Mouse (Mus musculus) MEL (cell line): ENCODE data around the gene 2010005H15Rik.

Experiments
- CHD2 ChIP-seq: IDR thresholded peaks from 2 replicates; pipeline ENCODE4 v1.6.1; 2011; ENCODE audit warnings: low read length, improper control_type of control experiment
- CTCF ChIP-seq, 3 experiments: IDR thresholded peaks in 2 of 3; conservative IDR thresholded peaks in 1 of 3; 2 replicates each; pipeline ENCODE4 v1.5.1; 2011 to 2012; ENCODE audit warnings: low read length in 3 of 3, low read depth in 2 of 3, mild to moderate bottlenecking in 2 of 3, improper control_type of control experiment in 1 of 3, inconsistent platforms in 1 of 3, mixed read lengths in 1 of 3, moderate library complexity in 1 of 3; ENCODE audit not compliant: control insufficient read depth in 1 of 3, insufficient read depth in 1 of 3, poor library complexity in 1 of 3, severe bottlenecking in 1 of 3
- KAT2A ChIP-seq: conservative IDR thresholded peaks from 2 replicates; pipeline ENCODE4 v1.6.1; 2012; ENCODE audit warnings: low read depth, low read length, improper control_type of control experiment, inconsistent platforms
- MYB ChIP-seq: IDR thresholded peaks from 2 replicates; pipeline ENCODE4 v1.6.1; 2011; ENCODE audit warnings: mild to moderate bottlenecking, low read depth, low read length, improper control_type of control experiment
- POLR2AphosphoS2 ChIP-seq: IDR thresholded peaks from 2 replicates; pipeline ENCODE4 v1.6.1; 2011; ENCODE audit warnings: low read length, improper control_type of control experiment
- TAL1 ChIP-seq: IDR thresholded peaks from 2 replicates; pipeline ENCODE4 v1.6.1; 2012; ENCODE audit warnings: mild to moderate bottlenecking, inconsistent platforms, low read length, moderate library complexity, mixed read lengths
- TCF12 ChIP-seq: IDR thresholded peaks from 2 replicates; pipeline ENCODE4 v1.6.1; 2014; ENCODE audit warnings: low read depth, mild to moderate bottlenecking, inconsistent platforms, low read length, improper control_type of control experiment, moderate library complexity

DNA sequence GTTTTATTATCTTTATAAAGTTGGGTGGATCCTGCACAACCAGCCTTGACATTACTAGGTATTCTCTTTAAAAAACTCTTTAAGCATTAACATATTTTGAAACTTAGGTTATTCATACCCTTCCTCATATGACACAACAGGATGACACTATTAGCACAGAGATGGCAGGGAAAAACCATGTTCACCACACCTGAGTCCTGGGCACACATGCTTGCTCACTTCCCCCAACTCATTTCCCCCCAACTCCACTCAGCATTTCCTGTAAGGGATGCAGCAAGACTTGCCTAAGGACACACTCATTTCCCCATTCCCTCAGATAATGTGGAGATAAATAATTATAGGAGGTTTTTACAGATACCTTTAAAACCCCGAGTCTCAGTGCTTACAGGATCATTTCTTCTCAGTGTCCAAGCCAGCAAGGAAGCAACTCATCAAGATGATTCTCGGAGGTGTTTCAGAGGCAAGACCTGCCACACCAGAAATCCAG lies 11.3 kb upstream of the 2010005H15Rik start, which contains the start of gene Gm5416:
- no peak for TF ChIP-seq KAT2A
- TF ChIP-seq POLR2AphosphoS2: no peak
- TF ChIP-seq MYB: no peak
- no peak for TF ChIP-seq CTCF (IDR thresholded peaks at IDR 0.05 in 2 of 3, conservative IDR thresholded peaks at IDR 0.05 in 1 of 3; ENCODE audit: control insufficient read depth in 1 of 3, insufficient read depth in 1 of 3, low read depth in 2 of 3, low read length in 3 of 3, poor library complexity in 1 of 3, severe bottlenecking in 1 of 3)
- no peak for TF ChIP-seq CHD2
- no peak for TF ChIP-seq TAL1
- TF ChIP-seq TCF12: no peak
